Mouse (Mus musculus): Measurements from ENCODE around the gene Lyz1. TPM values are rescaled to one million over a fixed set of nuclear protein-coding genes. Genes with fewer than 3 reads are reported as not detected.
"Not testable (repeated sequence)": the region's sequence is repeated elsewhere in the genome, so short reads cannot be mapped to it uniquely, and the experiment has no call there.

The Lyz1 gene
- total and polyA plus RNA-seq, 2 experiments from 2014 or later, result 0.15 to 1.4 TPM

- Histone ChIP-seq H3K4me3 (ENCODE audit: low read depth, low read length) (no peak overlapping the region), H3K4me2 (ENCODE audit: low read depth, low read length) (no peak overlapping the region), H3K4me1 (ENCODE audit: control insufficient read depth, insufficient read depth) (no peaks in the 10 kb centered on the region; the same call in 1 of the 2 replicates), H3K36me3 (replicated peaks; ENCODE audit: control insufficient read depth, insufficient read depth, low read length) (no peaks in the 10 kb centered on the region), H3K9ac (replicated peaks; ENCODE audit: low read depth, low read length) (no peak overlapping the region), H3K27me3 (ENCODE audit: control insufficient read depth, insufficient read depth, low read length) (no peaks in the 10 kb centered on the region), H3K9me3 (replicated peaks; ENCODE audit: control insufficient read depth, low read length) (no peaks in the 10 kb centered on the region), H3K27ac (ENCODE audit: low read depth) (no peak overlapping the region)
- ATAC-seq (ENCODE audit: insufficient read depth, low read depth) (no peak), DNase-seq (ENCODE audit: low spot score) (no peak)
- no peak for TF ChIP-seq EP300 (IDR thresholded peaks at IDR 0.05; ENCODE audit: low read depth)
- TF ChIP-seq CTCF (IDR thresholded peaks at IDR 0.05; ENCODE audit: low read depth), result no peak
- WGBS, result 59% methylated on average over 10 of the region's 10 CpGs
These were observed 7.8 kb downstream of the Lyz1 start for GRCm38 (mm10) chr10:117284578-117285520.

GRCm38 (mm10) chr10:117283871-117284577, 8.6 kb downstream of the Lyz1 start:
- Histone ChIP-seq H3K27ac (ENCODE audit: low read depth) (no peak overlapping the region), H3K9me3 (replicated peaks; ENCODE audit: control insufficient read depth, low read length) (no peaks in the 10 kb centered on the region), H3K4me1 (ENCODE audit: control insufficient read depth, insufficient read depth) (no peaks in the 10 kb centered on the region), H3K4me2 (ENCODE audit: low read depth, low read length) (no peak overlapping the region), H3K9ac (replicated peaks; ENCODE audit: low read depth, low read length) (no peak overlapping the region), H3K36me3 (replicated peaks; ENCODE audit: control insufficient read depth, insufficient read depth, low read length) (no peaks in the 10 kb centered on the region), H3K27me3 (ENCODE audit: control insufficient read depth, insufficient read depth, low read length) (no peaks in the 10 kb centered on the region), H3K4me3 (ENCODE audit: low read depth, low read length) (no peak overlapping the region)
- 85% methylated on average over 7 of the region's 7 CpGs for WGBS
- ATAC-seq (ENCODE audit: insufficient read depth, low read depth) (no peak), DNase-seq (ENCODE audit: low spot score) (no peak)
- TF ChIP-seq EP300 (IDR thresholded peaks at IDR 0.05; ENCODE audit: low read depth) (no peak), CTCF (IDR thresholded peaks at IDR 0.05; ENCODE audit: low read depth) (no peak)

GRCm38 (mm10) chr10:117283196-117283595, 9.5 kb downstream of the Lyz1 start:
- H3K4me1 ChIP-seq (ENCODE audit: control insufficient read depth, insufficient read depth); H3K36me3 ChIP-seq (replicated peaks; ENCODE audit: control insufficient read depth, insufficient read depth, low read length); DNase-seq (ENCODE audit: low spot score); H3K9ac ChIP-seq (replicated peaks; ENCODE audit: low read depth, low read length); H3K4me3 ChIP-seq (ENCODE audit: low read depth, low read length); H3K27me3 ChIP-seq (ENCODE audit: control insufficient read depth, insufficient read depth, low read length); H3K9me3 ChIP-seq (replicated peaks; ENCODE audit: control insufficient read depth, low read length); H3K27ac ChIP-seq (ENCODE audit: low read depth); ATAC-seq (ENCODE audit: insufficient read depth, low read depth); H3K4me2 ChIP-seq (ENCODE audit: low read depth, low read length): not testable (repeated sequence)
- 78% methylated on average over 4 of the region's 4 CpGs for WGBS

- Histone ChIP-seq H3K27me3 (ENCODE audit: control insufficient read depth, insufficient read depth, low read length) (no peaks in the 10 kb centered on the region), H3K9me3 (replicated peaks; ENCODE audit: control insufficient read depth, low read length) (no peaks in the 10 kb centered on the region), H3K36me3 (replicated peaks; ENCODE audit: control insufficient read depth, insufficient read depth, low read length) (no peaks in the 10 kb centered on the region), H3K4me2 (ENCODE audit: low read depth, low read length) (no peak overlapping the region), H3K9ac (replicated peaks; ENCODE audit: low read depth, low read length) (no peak overlapping the region), H3K4me3 (ENCODE audit: low read depth, low read length) (no peak overlapping the region), H3K4me1 (ENCODE audit: control insufficient read depth, insufficient read depth) (no peaks in the 10 kb centered on the region), H3K27ac (ENCODE audit: low read depth) (no peak overlapping the region)
- ATAC-seq (ENCODE audit: insufficient read depth, low read depth), result no peak
- DNase-seq (ENCODE audit: low spot score), result no peak
- TF ChIP-seq CTCF (IDR thresholded peaks at IDR 0.05; ENCODE audit: low read depth), result no peak
- no peak for TF ChIP-seq EP300 (IDR thresholded peaks at IDR 0.05; ENCODE audit: low read depth)
- WGBS, result 66% methylated on average over 2 of the region's 2 CpGs
These were observed 10.1 kb downstream of the Lyz1 start for GRCm38 (mm10) chr10:117282551-117282950.

GRCm38 (mm10) chr10:117282049-117282448, 10.6 kb downstream of the Lyz1 start, which contains the start of gene Lyz2:
Lyz2 (minus strand) TSS chr10:117282321.
- 33% methylated on average over 4 of the region's 4 CpGs for WGBS
- Histone ChIP-seq H3K36me3 (replicated peaks; ENCODE audit: control insufficient read depth, insufficient read depth, low read length) (no peaks in the 10 kb centered on the region), H3K4me2 (ENCODE audit: low read depth, low read length) (no peak within 1 kb of the TSS), H3K4me3 (ENCODE audit: low read depth, low read length) (no peak within 1 kb of the TSS), H3K4me1 (ENCODE audit: control insufficient read depth, insufficient read depth) (no peaks in the 10 kb centered on the region), H3K27me3 (ENCODE audit: control insufficient read depth, insufficient read depth, low read length) (no peaks in the 10 kb centered on the region), H3K27ac (ENCODE audit: low read depth) (no peak within 1 kb of the TSS), H3K9me3 (replicated peaks; ENCODE audit: control insufficient read depth, low read length) (no peaks in the 10 kb centered on the region), H3K9ac (replicated peaks; ENCODE audit: low read depth, low read length) (no peak within 1 kb of the TSS)
- no peak for ATAC-seq (ENCODE audit: insufficient read depth, low read depth)
- TF ChIP-seq EP300 (IDR thresholded peaks at IDR 0.05; ENCODE audit: low read depth) (no peak), CTCF (IDR thresholded peaks at IDR 0.05; ENCODE audit: low read depth) (no peak)
- no peak for DNase-seq (ENCODE audit: low spot score)

Measured in heart, postnatal 0 days (tissue).